In the genomic region with DNA sequence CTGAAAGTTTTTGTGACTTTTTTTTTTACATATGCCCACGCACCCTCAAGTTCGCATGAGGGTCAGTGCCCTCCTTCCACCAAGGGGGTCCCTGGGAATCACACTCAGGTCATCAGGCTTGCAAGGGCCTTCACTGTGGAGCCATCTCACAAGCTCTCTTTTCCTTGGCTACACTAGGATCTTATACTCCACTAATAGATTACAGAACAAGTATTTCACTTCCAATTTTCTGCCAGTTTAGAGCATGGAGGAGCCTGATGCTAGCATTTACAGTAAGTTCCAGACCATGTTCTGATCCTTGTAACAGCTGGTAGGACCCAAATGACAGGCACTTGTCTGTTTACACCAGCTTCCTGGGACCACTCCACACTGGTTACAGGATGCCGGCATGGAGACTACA, we compare ENCODE assay signal across 13 mouse cellular contexts. TPM values are rescaled to one million over a fixed set of nuclear protein-coding genes. Genes with fewer than 3 reads are reported as not detected.
DNase-seq lines count a peak whose midpoint lies in the region; ATAC-seq lines count a peak whose summit lies in the region.
"Had no signal": no experiment of that assay in that cellular context is flagged by ENCODE, and none has a peak within 500 bp of the region (broad histone marks: within the 10 kb centered on the region; RNA-seq: fewer than 3 reads in every experiment).

No protein-coding gene starts in this region.

- no peak for DNase-seq in heart, postnatal 36 days
- no peak for DNase-seq in midbrain, embryonic 10.5 days (ENCODE audit: low spot score)
- DNase-seq in layer of hippocampus, adult 11-12 months (ENCODE audit: low spot score), result no peak
- DNase-seq in layer of hippocampus, postnatal 25 days (ENCODE audit: extremely low spot score in 1 of 2, low spot score in 1 of 2), result no peak
- DNase-seq: adrenal gland, postnatal 25 days; cerebellum, adult 18-20 months; right cerebral cortex, postnatal 4 days; thymus, adult 18-20 months had no signal

- peaks cover 7 to 9% of the 10 kb centered on the region in 2 experiments; a peak in 3 of 4 replicates for H3K4me1 ChIP-seq in heart, embryonic 14.5 days (ENCODE audit: control insufficient read depth in 2 of 2, insufficient read depth in 2 of 2, low read length in 2 of 2)
- H3K4me1 ChIP-seq in midbrain, embryonic 10.5 days, result peaks cover 7% of the 10 kb centered on the region
- no peaks in the 10 kb centered on the region; the same call in 1 of the 2 replicates for H3K4me1 ChIP-seq in midbrain, embryonic 13.5 days (replicated peaks)
- 0 out of 2 replicates have a peak, but pooled peaks cover 2% of the 10 kb centered on the region for H3K4me1 ChIP-seq in hindbrain, embryonic 16.5 days (ENCODE audit: control insufficient read depth, insufficient read depth, low read depth, low read length)
- 0 out of 2 replicates have a peak, but pooled peaks cover 3% of the 10 kb centered on the region for H3K4me1 ChIP-seq in neural tube, embryonic 14.5 days (ENCODE audit: control insufficient read depth, insufficient read depth, low read length)

- 63% methylated on average over 3 of the region's 3 CpGs for WGBS in heart, embryonic 14.5 days
- 67% methylated on average over 3 of the region's 3 CpGs for WGBS in midbrain, embryonic 10.5 days
- 75% methylated on average over 3 of the region's 3 CpGs for WGBS in midbrain, embryonic 13.5 days
- WGBS in hindbrain, embryonic 16.5 days, result 67% methylated on average over 3 of the region's 3 CpGs
- 72% methylated on average over 3 of the region's 3 CpGs for WGBS in neural tube, embryonic 14.5 days

- no peaks in the 10 kb centered on the region for H3K27me3 ChIP-seq in heart, embryonic 14.5 days (ENCODE audit: control insufficient read depth, insufficient read depth, low read length)
- H3K27me3 ChIP-seq in midbrain, embryonic 10.5 days (ENCODE audit: low read depth, poor library complexity, severe bottlenecking), result no peaks in the 10 kb centered on the region
- no peaks in the 10 kb centered on the region for H3K27me3 ChIP-seq in midbrain, embryonic 13.5 days
- H3K27me3 ChIP-seq in hindbrain, embryonic 16.5 days (replicated peaks; ENCODE audit: control insufficient read depth, insufficient read depth, low read length), result no peaks in the 10 kb centered on the region
- H3K27me3 ChIP-seq in neural tube, embryonic 14.5 days (ENCODE audit: control insufficient read depth, insufficient read depth, low read length), result no peaks in the 10 kb centered on the region
- H3K27me3 ChIP-seq: Patski had no signal

- H3K36me3 ChIP-seq in heart, embryonic 14.5 days (ENCODE audit: control insufficient read depth, insufficient read depth, low read length), result no peaks in the 10 kb centered on the region
- H3K36me3 ChIP-seq in midbrain, embryonic 10.5 days, result no peaks in the 10 kb centered on the region
- no peaks in the 10 kb centered on the region for H3K36me3 ChIP-seq in midbrain, embryonic 13.5 days
- no peaks in the 10 kb centered on the region for H3K36me3 ChIP-seq in hindbrain, embryonic 16.5 days (ENCODE audit: control insufficient read depth, insufficient read depth, low read length)
- no peaks in the 10 kb centered on the region for H3K36me3 ChIP-seq in neural tube, embryonic 14.5 days (ENCODE audit: control insufficient read depth, insufficient read depth, low read length)

- H3K4me2 ChIP-seq in heart, embryonic 14.5 days (ENCODE audit: low read length), result peak overlapping the region; percentile 42
- no peak overlapping the region for H3K4me2 ChIP-seq in midbrain, embryonic 13.5 days (replicated peaks)
- H3K4me2 ChIP-seq in hindbrain, embryonic 16.5 days (ENCODE audit: low read length), result peak overlapping the region; percentile 37; the same call in 1 of the 2 replicates
- H3K4me2 ChIP-seq in neural tube, embryonic 14.5 days (ENCODE audit: low read depth, low read length), result peak overlapping the region; percentile 18; the same call in 1 of the 2 replicates

- 0 out of 4 replicates have a peak overlapping the region, but pooled peaks of 1 of the 2 experiments have one; percentile 10 for H3K4me3 ChIP-seq in heart, embryonic 14.5 days (ENCODE audit: control insufficient read depth in 1 of 2, insufficient read depth in 1 of 2, low read depth in 1 of 2, low read length in 2 of 2)
- H3K4me3 ChIP-seq in midbrain, embryonic 10.5 days, result peak overlapping the region; percentile 30; the same call in 1 of the 2 replicates
- H3K4me3 ChIP-seq in midbrain, embryonic 13.5 days (replicated peaks), result no peak overlapping the region
- no peak overlapping the region for H3K4me3 ChIP-seq in hindbrain, embryonic 16.5 days (ENCODE audit: low read length)
- H3K4me3 ChIP-seq in neural tube, embryonic 14.5 days (ENCODE audit: low read depth, low read length), result no peak overlapping the region

- H3K9me3 ChIP-seq in heart, embryonic 14.5 days (ENCODE audit: control insufficient read depth, low read length), result no peaks in the 10 kb centered on the region
- H3K9me3 ChIP-seq in midbrain, embryonic 10.5 days (replicated peaks), result no peaks in the 10 kb centered on the region; the same call in 1 of the 2 replicates
- no peaks in the 10 kb centered on the region for H3K9me3 ChIP-seq in midbrain, embryonic 13.5 days
- no peaks in the 10 kb centered on the region for H3K9me3 ChIP-seq in hindbrain, embryonic 16.5 days (ENCODE audit: control insufficient read depth, low read length)
- no peaks in the 10 kb centered on the region for H3K9me3 ChIP-seq in neural tube, embryonic 14.5 days (ENCODE audit: control insufficient read depth, low read length)

- no peak overlapping the region for H3K27ac ChIP-seq in heart, embryonic 14.5 days (replicated peaks in 1 of 2; ENCODE audit: control insufficient read depth in 1 of 2, insufficient read depth in 1 of 2, low read depth in 2 of 2, low read length in 2 of 2)
- H3K27ac ChIP-seq in midbrain, embryonic 10.5 days (replicated peaks), result peak overlapping the region; percentile 68
- no peak overlapping the region for H3K27ac ChIP-seq in midbrain, embryonic 13.5 days
- H3K27ac ChIP-seq in hindbrain, embryonic 16.5 days (ENCODE audit: low read depth, low read length), result peak overlapping the region; percentile 4; the same call in 1 of the 2 replicates
- no peak overlapping the region for H3K27ac ChIP-seq in neural tube, embryonic 14.5 days (ENCODE audit: low read depth, low read length)

- H3K9ac ChIP-seq in heart, embryonic 14.5 days (ENCODE audit: low read length), result no peak overlapping the region
- no peak overlapping the region for H3K9ac ChIP-seq in midbrain, embryonic 13.5 days (replicated peaks)
- no peak overlapping the region; the same call in 1 of the 2 replicates for H3K9ac ChIP-seq in hindbrain, embryonic 16.5 days (ENCODE audit: low read depth, low read length)
- H3K9ac ChIP-seq in neural tube, embryonic 14.5 days (replicated peaks; ENCODE audit: low read depth, low read length), result no peak overlapping the region; the same call in 1 of the 2 replicates

- intact Hi-C loops in heart, postnatal 36 days (cut with DNase I), result no loop called here

- ATAC-seq in heart, embryonic 14.5 days (ENCODE audit: insufficient number of reproducible peaks, insufficient read depth, low FRiP score, low read depth), result no peak
- no peak for ATAC-seq in midbrain, embryonic 13.5 days
- no peak for ATAC-seq in hindbrain, embryonic 16.5 days
- no peak for ATAC-seq in neural tube, embryonic 14.5 days (ENCODE audit: low read depth)
- ATAC-seq: Patski had no signal

RNA-seq across cellular contexts. Expression of a gene that starts 8.6 kb away (rescaled TPM):
- 1.2 and 1.6 TPM in 2 replicates for polyA plus RNA-seq in heart, embryonic 14.5 days (2014; fragmentation: Nextera tagmentation; extraction: Ambion mirVana)
- total RNA-seq in heart, postnatal 36 days (2021), result under 1 TPM; 0.57 to 0.86 TPM
- polyA plus RNA-seq in midbrain, embryonic 10.5 days (2016; fragmentation: Nextera tagmentation; extraction: Ambion mirVana), result 2.7 and 3.7 TPM in 2 replicates
- 4.0 and 4.9 TPM in 2 replicates for polyA plus RNA-seq in midbrain, embryonic 13.5 days (2015; fragmentation: Nextera tagmentation; extraction: Ambion mirVana)
- polyA plus RNA-seq in hindbrain, embryonic 16.5 days (2015; fragmentation: Nextera tagmentation; extraction: Ambion mirVana), result 12.9 and 14.7 TPM in 2 replicates
- 8.0 and 8.9 TPM in 2 replicates for polyA plus RNA-seq in neural tube, embryonic 14.5 days (2014; fragmentation: Nextera tagmentation; extraction: Ambion mirVana)
- total RNA-seq in layer of hippocampus, postnatal 25 days (2021), result 1 to 10 TPM; 4.9 to 6.3 TPM

RNA-seq across cellular contexts. Expression of a gene that starts 18.1 kb away (rescaled TPM):
- polyA plus RNA-seq in heart, embryonic 14.5 days (2014; fragmentation: Nextera tagmentation; extraction: Ambion mirVana), result 362 and 403 TPM in 2 replicates
- 100 to 1,000 TPM; 123 to 129 TPM for total RNA-seq in heart, postnatal 36 days (2021)
- polyA plus RNA-seq in midbrain, embryonic 10.5 days (2016; fragmentation: Nextera tagmentation; extraction: Ambion mirVana), result 473 and 501 TPM in 2 replicates
- 338 and 358 TPM in 2 replicates for polyA plus RNA-seq in midbrain, embryonic 13.5 days (2015; fragmentation: Nextera tagmentation; extraction: Ambion mirVana)
- polyA plus RNA-seq in hindbrain, embryonic 16.5 days (2015; fragmentation: Nextera tagmentation; extraction: Ambion mirVana), result 362 and 376 TPM in 2 replicates
- polyA plus RNA-seq in neural tube, embryonic 14.5 days (2014; fragmentation: Nextera tagmentation; extraction: Ambion mirVana), result 317 and 391 TPM in 2 replicates
- total RNA-seq in layer of hippocampus, postnatal 25 days (2021), result 100 to 1,000 TPM; 229 to 238 TPM

RNA-seq across cellular contexts. Expression of a gene that starts 48.3 kb away (rescaled TPM):
- 63.8 and 65.1 TPM in 2 replicates for polyA plus RNA-seq in heart, embryonic 14.5 days (2014; fragmentation: Nextera tagmentation; extraction: Ambion mirVana)
- 10 to 100 TPM; 27.7 to 29.8 TPM for total RNA-seq in heart, postnatal 36 days (2021)
- polyA plus RNA-seq in midbrain, embryonic 10.5 days (2016; fragmentation: Nextera tagmentation; extraction: Ambion mirVana), result 138 and 142 TPM in 2 replicates
- polyA plus RNA-seq in midbrain, embryonic 13.5 days (2015; fragmentation: Nextera tagmentation; extraction: Ambion mirVana), result 101 and 104 TPM in 2 replicates
- 73.5 and 77.2 TPM in 2 replicates for polyA plus RNA-seq in hindbrain, embryonic 16.5 days (2015; fragmentation: Nextera tagmentation; extraction: Ambion mirVana)
- polyA plus RNA-seq in neural tube, embryonic 14.5 days (2014; fragmentation: Nextera tagmentation; extraction: Ambion mirVana), result 66.7 and 77.4 TPM in 2 replicates
- 10 to 100 TPM; 73.8 to 87.8 TPM for total RNA-seq in layer of hippocampus, postnatal 25 days (2021)

RNA-seq across cellular contexts. Expression of a gene that starts 48.3 kb away (rescaled TPM):
- 163 and 172 TPM in 2 replicates for polyA plus RNA-seq in heart, embryonic 14.5 days (2014; fragmentation: Nextera tagmentation; extraction: Ambion mirVana)
- 10 to 100 TPM; 65.6 to 69.9 TPM for total RNA-seq in heart, postnatal 36 days (2021)
- 150 and 156 TPM in 2 replicates for polyA plus RNA-seq in midbrain, embryonic 10.5 days (2016; fragmentation: Nextera tagmentation; extraction: Ambion mirVana)
- 102 and 104 TPM in 2 replicates for polyA plus RNA-seq in midbrain, embryonic 13.5 days (2015; fragmentation: Nextera tagmentation; extraction: Ambion mirVana)
- 64.0 and 69.2 TPM in 2 replicates for polyA plus RNA-seq in hindbrain, embryonic 16.5 days (2015; fragmentation: Nextera tagmentation; extraction: Ambion mirVana)
- polyA plus RNA-seq in neural tube, embryonic 14.5 days (2014; fragmentation: Nextera tagmentation; extraction: Ambion mirVana), result 66.6 and 81.4 TPM in 2 replicates
- 10 to 100 TPM; 23.6 to 29.3 TPM for total RNA-seq in layer of hippocampus, postnatal 25 days (2021)

Comparison
In these comparisons a context has a peak if more than half of its experiments do, and no peak if none do; other contexts are left out.
1. H3K27ac ChIP-seq: peak in midbrain, embryonic 10.5 days (single experiment) and hindbrain, embryonic 16.5 days (single experiment); none in heart, embryonic 14.5 days (0 of 2), midbrain, embryonic 13.5 days (single experiment) and neural tube, embryonic 14.5 days (single experiment).